Mouse (Mus musculus): ENCODE measurements around the gene Atp6v0e. TPM values are rescaled to one million over a fixed set of nuclear protein-coding genes. Genes with fewer than 3 reads are reported as not detected.
A peak's percentile ranks its signal among the peaks of the same experiment; 100 is the strongest.

Atp6v0e gene
- polyA plus RNA-seq, 1 experiment from 2014 or later, result 112 TPM

DNA sequence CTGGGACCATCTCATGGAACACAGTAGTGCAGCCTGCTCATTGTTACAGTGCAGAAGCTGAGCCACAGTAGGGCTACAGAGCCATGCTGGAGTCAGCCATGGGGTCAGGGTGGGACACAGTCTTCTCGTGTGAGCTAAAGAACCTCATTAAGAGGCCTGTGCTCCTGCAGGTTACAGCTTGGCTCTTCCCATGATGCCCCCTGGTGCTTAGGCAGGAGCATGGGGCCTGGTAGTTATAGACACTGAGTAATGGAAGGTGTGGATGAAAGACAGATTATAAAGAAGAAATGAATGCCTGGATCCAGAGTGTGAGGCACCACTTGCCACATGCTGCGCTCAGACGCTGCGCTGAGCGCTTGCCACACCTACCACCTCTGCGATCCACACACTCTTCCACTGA, 34.6 kb upstream of the Atp6v0e start:
- Histone ChIP-seq H3K36me3 (peaks cover 83% of the 10 kb centered on the region), H3K4me3 (no peak overlapping the region), H3K27me3 (replicated peaks) (no peaks in the 10 kb centered on the region), H3K4me1 (no peaks in the 10 kb centered on the region), H3K9me3 (no peaks in the 10 kb centered on the region), H3K27ac (no peak overlapping the region), H3K9ac (no peak overlapping the region), H3K4me2 (replicated peaks) (no peak overlapping the region)
- 91% methylated on average over 6 of the region's 6 CpGs for WGBS
- no peak for ATAC-seq (ENCODE audit: low FRiP score, low read depth)

DNA sequence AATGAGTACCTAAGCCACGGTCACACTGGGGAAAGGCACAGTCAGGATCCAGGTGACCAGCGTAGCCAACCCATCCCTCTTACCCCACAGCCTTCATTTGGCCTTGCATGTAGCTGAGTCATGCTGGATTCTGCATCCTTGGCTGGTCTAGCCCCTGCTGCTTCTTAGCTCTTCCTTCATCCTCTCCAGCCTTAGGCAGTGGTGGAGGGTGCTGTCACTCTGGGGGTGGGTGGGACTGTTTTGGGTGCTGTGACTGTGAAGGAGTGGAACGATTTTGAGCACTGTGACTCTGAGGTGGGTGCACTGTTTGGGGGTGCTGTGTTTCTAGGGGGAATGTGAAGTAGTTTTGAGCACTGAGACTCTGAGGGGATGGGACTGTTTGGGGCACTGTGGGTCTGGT, 34.1 kb upstream of the Atp6v0e start:
- Histone ChIP-seq H3K36me3 (peaks cover 84% of the 10 kb centered on the region), H3K27me3 (replicated peaks) (no peaks in the 10 kb centered on the region), H3K4me2 (replicated peaks) (no peak overlapping the region), H3K4me3 (no peak overlapping the region), H3K9ac (no peak overlapping the region), H3K9me3 (no peaks in the 10 kb centered on the region), H3K27ac (no peak overlapping the region), H3K4me1 (no peaks in the 10 kb centered on the region)
- no peak for ATAC-seq (ENCODE audit: low FRiP score, low read depth)
- 90% methylated on average over 3 of the region's 3 CpGs for WGBS

DNA sequence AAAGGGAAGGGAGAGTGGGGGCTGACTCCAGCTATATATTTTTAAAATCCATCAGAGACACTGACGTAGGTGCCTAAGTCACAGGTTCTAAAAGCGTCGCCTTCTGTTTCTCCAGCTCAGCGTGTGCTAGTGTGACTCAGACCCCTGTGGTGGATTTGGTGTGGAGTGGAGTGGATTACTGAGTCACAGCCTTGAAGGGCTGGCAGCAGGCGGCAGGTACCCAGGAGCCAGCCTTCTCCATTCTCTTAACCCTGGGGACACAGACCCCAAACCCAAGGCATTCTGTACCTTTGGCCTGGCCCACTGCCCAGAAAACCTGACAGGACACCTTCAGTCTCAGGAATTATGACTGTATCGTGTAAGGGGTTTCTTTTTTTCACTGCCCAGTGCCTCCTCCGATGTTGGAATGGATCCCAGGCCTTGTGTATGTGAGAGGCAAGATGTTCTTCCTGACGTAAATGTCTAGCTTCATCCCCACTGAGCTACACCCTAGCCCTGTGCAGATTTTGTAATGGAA, 31.2 kb upstream of the Atp6v0e start:
- no peak overlapping the region for H3K4me2 ChIP-seq (replicated peaks)
- WGBS, result 88% methylated on average over 8 of the region's 8 CpGs

DNA sequence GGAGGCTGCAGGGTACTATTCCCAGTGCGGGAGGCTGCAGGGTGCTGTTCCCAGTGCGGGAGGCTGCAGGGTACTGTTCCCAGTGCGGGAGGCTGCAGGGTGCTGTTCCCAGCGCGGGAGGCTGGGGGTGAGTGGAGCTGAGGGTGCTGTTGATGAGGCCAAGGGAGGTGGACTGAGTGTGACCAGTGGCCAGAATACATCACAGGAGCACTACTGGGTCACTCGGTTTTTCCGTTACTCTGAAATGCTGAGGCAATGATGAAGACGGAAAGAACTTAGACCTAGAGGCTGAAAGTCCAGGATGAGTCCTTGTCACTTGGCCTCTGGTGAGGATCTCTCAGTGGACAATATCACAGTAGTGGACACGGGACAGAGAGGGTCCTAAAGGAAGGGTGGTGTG, 29.8 kb upstream of the Atp6v0e start:
- no peak overlapping the region for H3K4me3 ChIP-seq
- peaks cover 82% of the 10 kb centered on the region for H3K36me3 ChIP-seq
- H3K9me3 ChIP-seq, result no peaks in the 10 kb centered on the region
- no peak for ATAC-seq (ENCODE audit: low FRiP score, low read depth)
- H3K9ac ChIP-seq, result no peak overlapping the region
- no peak overlapping the region for H3K4me2 ChIP-seq (replicated peaks)
- no peaks in the 10 kb centered on the region for H3K27me3 ChIP-seq (replicated peaks)
- H3K4me1 ChIP-seq, result no peaks in the 10 kb centered on the region
- WGBS, result 94% methylated on average over 9 of the region's 9 CpGs
- no peak overlapping the region for H3K27ac ChIP-seq

More for the DNA sequence above, 31.2 kb upstream of the Atp6v0e start:
- no peaks in the 10 kb centered on the region for H3K27me3 ChIP-seq (replicated peaks)
- no peaks in the 10 kb centered on the region for H3K4me1 ChIP-seq
- no peak overlapping the region for H3K4me3 ChIP-seq
- ATAC-seq (ENCODE audit: low FRiP score, low read depth), result no peak
- no peaks in the 10 kb centered on the region for H3K9me3 ChIP-seq
- no peak overlapping the region for H3K27ac ChIP-seq
- H3K9ac ChIP-seq, result no peak overlapping the region
- peaks cover 88% of the 10 kb centered on the region for H3K36me3 ChIP-seq

DNA sequence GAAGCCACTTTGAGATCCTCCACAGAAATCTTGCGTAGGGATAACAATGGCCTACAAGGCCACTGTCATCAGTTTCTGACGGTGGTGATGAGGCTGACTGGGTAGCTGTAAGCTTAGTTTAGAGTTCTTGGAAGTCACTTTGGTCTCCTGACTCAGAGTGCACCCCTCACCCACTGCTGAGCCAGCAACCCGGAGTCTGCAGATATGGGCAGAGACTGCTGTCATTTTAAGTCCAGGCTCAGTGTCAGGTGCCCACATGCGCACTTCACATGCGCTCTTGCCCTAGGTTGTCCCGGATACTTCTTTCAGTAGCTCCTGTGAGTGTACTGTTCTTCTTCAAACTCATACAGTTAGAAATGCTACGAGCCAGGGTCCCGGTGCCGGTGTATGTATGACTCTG, 29.1 kb upstream of the Atp6v0e start:
- no peaks in the 10 kb centered on the region for H3K27me3 ChIP-seq (replicated peaks)
- H3K36me3 ChIP-seq, result peaks cover 80% of the 10 kb centered on the region
- H3K4me3 ChIP-seq, result no peak overlapping the region
- no peak for ATAC-seq (ENCODE audit: low FRiP score, low read depth)
- no peak overlapping the region for H3K27ac ChIP-seq
- 96% methylated on average over 9 of the region's 9 CpGs for WGBS
- no peak overlapping the region for H3K9ac ChIP-seq
- H3K4me1 ChIP-seq, result no peaks in the 10 kb centered on the region
- no peak overlapping the region for H3K4me2 ChIP-seq (replicated peaks)
- H3K9me3 ChIP-seq, result no peaks in the 10 kb centered on the region

DNA sequence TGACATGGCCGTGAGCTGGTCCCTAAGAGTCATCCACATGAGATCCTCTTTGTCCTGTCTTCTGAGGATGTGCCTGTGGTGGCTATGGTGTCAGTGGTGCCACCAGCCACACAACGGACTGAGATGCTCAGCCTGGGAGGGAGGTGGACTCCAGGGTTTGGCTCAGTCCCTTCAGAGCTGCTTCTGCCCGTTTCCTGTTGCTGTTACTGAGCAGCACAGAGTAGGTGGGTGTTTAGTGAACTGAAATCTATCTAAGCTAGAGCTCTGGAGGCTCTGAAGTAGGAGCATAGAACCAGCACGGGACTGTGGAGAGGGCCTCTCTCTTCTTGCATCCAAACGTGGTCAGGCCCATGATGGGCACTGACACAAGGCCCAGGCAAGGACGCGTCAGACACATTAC, 28.5 kb upstream of the Atp6v0e start:
- WGBS, result 94% methylated on average over 7 of the region's 7 CpGs
- Histone ChIP-seq H3K4me3 (no peak overlapping the region), H3K9me3 (no peaks in the 10 kb centered on the region), H3K9ac (no peak overlapping the region), H3K4me1 (no peaks in the 10 kb centered on the region), H3K27ac (no peak overlapping the region), H3K27me3 (replicated peaks) (no peaks in the 10 kb centered on the region), H3K36me3 (peaks cover 80% of the 10 kb centered on the region), H3K4me2 (replicated peaks) (no peak overlapping the region)
- ATAC-seq (ENCODE audit: low FRiP score, low read depth), result no peak

DNA sequence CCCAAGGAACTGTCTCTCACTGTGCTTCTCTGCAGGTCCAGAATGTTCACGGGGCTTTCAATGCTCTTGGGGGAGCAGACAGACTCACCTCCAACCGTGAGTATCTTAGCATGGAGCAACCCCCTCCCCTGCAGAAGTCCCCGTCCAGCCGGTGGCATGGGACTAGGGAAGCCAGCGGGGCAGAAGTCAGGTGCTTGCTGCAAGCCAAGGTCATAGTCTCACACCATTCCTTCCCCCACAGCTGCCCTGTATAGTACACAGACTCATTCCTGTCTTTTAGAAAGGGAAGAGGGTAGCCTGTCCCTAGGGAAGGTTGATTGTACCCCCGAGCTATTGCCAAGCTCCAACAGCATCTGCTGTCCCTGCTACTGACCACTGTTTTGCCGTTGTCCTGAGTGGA, 27.1 kb upstream of the Atp6v0e start:
- Histone ChIP-seq H3K9ac (no peak overlapping the region), H3K4me2 (replicated peaks) (no peak overlapping the region), H3K36me3 (peaks cover 80% of the 10 kb centered on the region), H3K4me1 (no peaks in the 10 kb centered on the region), H3K27ac (no peak overlapping the region), H3K9me3 (no peaks in the 10 kb centered on the region), H3K27me3 (replicated peaks) (no peaks in the 10 kb centered on the region), H3K4me3 (no peak overlapping the region)
- 89% methylated on average over 7 of the region's 7 CpGs for WGBS
- no peak for ATAC-seq (ENCODE audit: low FRiP score, low read depth)

DNA sequence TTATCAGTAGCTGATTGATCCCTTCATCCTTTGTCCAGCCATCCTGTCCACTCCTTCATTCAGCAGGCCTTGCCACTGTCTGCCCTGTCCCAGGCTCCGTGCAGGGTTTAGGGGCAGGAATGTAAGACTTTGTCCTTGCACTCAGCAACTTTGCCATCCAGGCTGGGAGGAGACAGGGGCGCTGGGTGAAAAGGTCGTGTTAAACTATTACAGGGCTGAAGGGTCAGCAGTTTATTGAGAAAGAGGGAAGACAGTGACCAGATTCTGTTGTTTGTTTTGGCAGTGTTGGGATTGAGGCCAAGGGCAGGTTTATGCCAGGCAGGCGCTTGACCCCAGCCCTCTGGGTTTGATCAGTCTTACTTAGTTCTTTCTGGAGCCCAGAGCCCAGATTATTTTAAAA, 25.2 kb upstream of the Atp6v0e start:
- H3K27ac ChIP-seq, result no peak overlapping the region
- H3K36me3 ChIP-seq, result peaks cover 83% of the 10 kb centered on the region
- no peaks in the 10 kb centered on the region for H3K9me3 ChIP-seq
- no peaks in the 10 kb centered on the region for H3K4me1 ChIP-seq
- no peak overlapping the region for H3K4me3 ChIP-seq
- WGBS, result 71% methylated on average over 4 of the region's 4 CpGs
- ATAC-seq (ENCODE audit: low FRiP score, low read depth), result no peak
- no peak overlapping the region for H3K9ac ChIP-seq
- no peaks in the 10 kb centered on the region for H3K27me3 ChIP-seq (replicated peaks)
- no peak overlapping the region for H3K4me2 ChIP-seq (replicated peaks)

DNA sequence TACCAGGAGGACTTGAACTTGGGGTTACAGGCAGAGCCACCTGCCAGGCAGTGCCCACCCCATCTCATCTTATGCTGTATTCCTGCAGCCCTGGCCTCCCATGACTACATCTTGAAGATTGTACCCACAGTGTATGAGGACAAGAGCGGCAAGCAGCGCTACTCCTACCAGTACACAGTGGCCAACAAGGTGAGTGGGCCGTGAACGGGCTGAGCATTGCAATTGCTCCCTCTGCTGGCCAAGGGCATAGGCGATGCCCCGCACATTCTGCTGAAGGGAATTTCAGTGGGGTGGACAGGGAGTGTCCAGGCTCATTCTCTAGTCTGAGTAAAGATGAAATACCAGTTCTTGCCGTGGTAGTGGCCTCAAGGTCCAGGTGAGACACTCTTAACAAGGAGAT, 24.4 kb upstream of the Atp6v0e start:
- H3K27me3 ChIP-seq (replicated peaks), result no peaks in the 10 kb centered on the region
- H3K4me2 ChIP-seq (replicated peaks), result no peak overlapping the region
- ATAC-seq (ENCODE audit: low FRiP score, low read depth), result 0 out of 2 replicates have a peak, but pooled peaks have one; percentile 37
- no peaks in the 10 kb centered on the region for H3K4me1 ChIP-seq
- H3K27ac ChIP-seq, result no peak overlapping the region
- H3K9ac ChIP-seq, result no peak overlapping the region
- 33% methylated on average over 7 of the region's 7 CpGs for WGBS
- peaks cover 83% of the 10 kb centered on the region for H3K36me3 ChIP-seq
- H3K9me3 ChIP-seq, result no peaks in the 10 kb centered on the region
- H3K4me3 ChIP-seq, result no peak overlapping the region

DNA sequence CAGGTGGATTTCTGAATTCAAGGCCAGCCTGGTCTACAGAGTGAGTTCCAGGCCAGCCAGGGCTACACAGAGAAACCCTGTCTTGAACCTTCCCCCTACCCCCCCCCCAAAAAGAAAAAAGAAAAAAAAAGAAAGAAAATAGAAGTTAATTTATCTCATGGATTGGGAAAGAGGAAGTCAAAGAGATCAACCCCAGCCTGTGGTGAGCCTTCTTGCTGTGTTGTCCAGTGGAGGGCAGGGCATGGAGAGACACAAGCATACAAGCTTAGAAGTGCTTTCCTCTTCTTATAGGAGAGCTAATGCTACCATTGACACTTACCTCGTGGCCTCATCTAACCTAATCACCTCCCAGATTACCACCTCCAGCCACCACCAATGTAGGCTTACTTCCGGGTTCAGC, 23.2 kb upstream of the Atp6v0e start:
- 87% methylated on average over 2 of the region's 2 CpGs for WGBS
- H3K4me3 ChIP-seq, result no peak overlapping the region
- no peak for ATAC-seq (ENCODE audit: low FRiP score, low read depth)
- no peaks in the 10 kb centered on the region for H3K9me3 ChIP-seq
- no peak overlapping the region for H3K9ac ChIP-seq
- H3K4me2 ChIP-seq (replicated peaks), result no peak overlapping the region
- peaks cover 10% of the 10 kb centered on the region for H3K4me1 ChIP-seq
- H3K27ac ChIP-seq, result no peak overlapping the region
- peaks cover 83% of the 10 kb centered on the region for H3K36me3 ChIP-seq
- H3K27me3 ChIP-seq (replicated peaks), result no peaks in the 10 kb centered on the region

DNA sequence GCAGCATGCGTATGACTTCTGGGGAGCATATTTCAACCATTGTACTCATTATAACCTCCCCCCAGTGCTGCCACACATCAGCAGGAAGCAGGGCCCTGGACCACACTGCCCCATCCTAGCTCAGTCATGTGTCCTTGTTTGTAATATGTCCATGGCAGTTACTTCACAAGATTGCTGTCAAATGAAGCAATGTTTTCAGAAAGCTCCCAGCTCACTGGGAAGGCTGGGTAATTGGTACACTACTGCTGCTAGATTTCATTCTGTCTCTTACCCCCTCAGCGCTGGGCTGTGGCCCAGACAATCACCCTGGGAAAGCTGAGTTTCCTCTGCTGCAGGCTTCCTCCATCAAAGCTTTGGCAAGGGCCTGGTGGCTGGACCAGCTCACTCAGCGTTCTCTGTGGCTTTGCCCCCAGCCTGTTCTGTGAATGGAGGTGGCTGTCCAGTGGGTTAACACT, 22.7 kb upstream of the Atp6v0e start:
- H3K27me3 ChIP-seq (replicated peaks), result no peaks in the 10 kb centered on the region
- H3K4me1 ChIP-seq, result peaks cover 14% of the 10 kb centered on the region
- no peak overlapping the region for H3K4me2 ChIP-seq (replicated peaks)
- H3K36me3 ChIP-seq, result peaks cover 82% of the 10 kb centered on the region
- no peaks in the 10 kb centered on the region for H3K9me3 ChIP-seq
- H3K27ac ChIP-seq, result no peak overlapping the region
- WGBS, result 98% methylated on average over 3 of the region's 3 CpGs
- ATAC-seq (ENCODE audit: low FRiP score, low read depth), result no peak
- H3K9ac ChIP-seq, result no peak overlapping the region
- H3K4me3 ChIP-seq, result no peak overlapping the region

DNA sequence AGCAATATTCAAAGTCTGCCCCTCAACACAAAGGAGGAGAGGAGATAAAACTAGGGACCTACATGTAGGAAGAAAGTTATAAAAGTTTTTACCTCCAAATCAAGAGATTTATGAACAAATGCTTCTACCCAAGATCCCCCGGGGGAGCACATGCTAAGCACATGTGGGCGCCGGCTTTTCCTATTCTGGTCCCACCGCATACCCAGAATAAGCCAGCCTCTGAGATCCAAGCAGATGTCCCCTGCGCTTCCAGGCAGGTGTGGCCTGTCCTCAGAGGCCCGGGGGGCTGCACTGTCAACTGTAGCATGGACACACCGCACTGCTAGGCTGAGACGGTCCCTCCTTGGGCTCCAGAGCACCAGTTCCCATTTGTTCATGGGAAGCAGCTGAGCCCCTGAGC, 19.6 kb upstream of the Atp6v0e start:
- Histone ChIP-seq H3K27me3 (replicated peaks) (no peaks in the 10 kb centered on the region), H3K4me3 (no peak overlapping the region), H3K27ac (no peak overlapping the region), H3K36me3 (peaks cover 89% of the 10 kb centered on the region), H3K9me3 (no peaks in the 10 kb centered on the region), H3K4me1 (peaks cover 14% of the 10 kb centered on the region), H3K9ac (no peak overlapping the region), H3K4me2 (replicated peaks) (no peak overlapping the region)
- ATAC-seq (ENCODE audit: low FRiP score, low read depth), result no peak
- over 99% methylated on average over 8 of the region's 8 CpGs for WGBS

DNA sequence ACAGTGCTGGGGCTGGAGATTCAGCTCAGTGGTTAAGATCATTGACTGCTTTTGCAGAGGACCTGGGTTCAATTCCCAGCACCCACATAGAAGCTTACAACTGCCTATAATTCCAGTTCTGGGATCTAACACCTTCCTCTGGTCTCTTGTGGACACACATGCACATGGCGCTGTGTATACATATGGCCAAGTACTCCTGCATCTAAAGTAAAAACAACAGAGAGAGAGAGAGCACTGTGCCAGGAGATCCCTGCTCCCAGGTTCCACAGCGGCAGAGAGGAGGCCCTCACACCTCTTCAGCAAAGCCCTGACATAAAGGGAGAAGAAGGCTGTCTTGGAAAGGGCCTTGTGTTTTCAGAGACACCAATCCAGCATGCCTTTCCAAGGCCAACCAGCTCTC, 19.0 kb upstream of the Atp6v0e start:
- H3K4me2 ChIP-seq (replicated peaks), result no peak overlapping the region
- H3K4me1 ChIP-seq, result peaks cover 14% of the 10 kb centered on the region
- 91% methylated on average over 2 of the region's 2 CpGs for WGBS
- no peaks in the 10 kb centered on the region for H3K9me3 ChIP-seq
- H3K36me3 ChIP-seq, result peaks cover 85% of the 10 kb centered on the region
- H3K27me3 ChIP-seq (replicated peaks), result no peaks in the 10 kb centered on the region
- H3K9ac ChIP-seq, result no peak overlapping the region
- H3K4me3 ChIP-seq, result no peak overlapping the region
- ATAC-seq (ENCODE audit: low FRiP score, low read depth), result no peak
- no peak overlapping the region for H3K27ac ChIP-seq

Measured in neural tube, embryonic 12.5 days (tissue).